Comparison of ENCODE assay signal across 9 mouse cellular contexts in the genomic region with DNA sequence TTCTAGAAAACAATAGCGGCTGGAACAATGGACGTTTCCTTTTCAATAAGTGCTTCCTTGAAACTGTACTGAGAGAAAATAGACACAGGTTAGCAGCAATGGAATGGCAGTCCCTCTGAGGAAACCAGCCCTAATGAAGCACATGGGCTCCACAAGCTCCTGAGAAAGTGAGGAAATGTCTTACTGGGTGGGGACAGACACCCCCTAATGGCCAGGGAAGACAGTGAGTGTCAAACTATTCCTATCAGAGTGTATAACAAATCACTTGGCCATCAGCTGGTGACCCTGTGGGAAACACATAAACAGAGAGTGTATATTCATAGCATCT.
DNase-seq lines count a peak whose midpoint lies in the region; ATAC-seq lines count a peak whose summit lies in the region.
"Had no signal": no experiment of that assay in that cellular context is flagged by ENCODE, and none has a peak within 500 bp of the region (broad histone marks: within the 10 kb centered on the region; RNA-seq: fewer than 3 reads in every experiment).

No protein-coding gene starts in this region.

- no peaks in the 10 kb centered on the region for H3K36me3 ChIP-seq in embryonic facial prominence, embryonic 14.5 days (ENCODE audit: control insufficient read depth, insufficient read depth, low read length)
- H3K36me3 ChIP-seq in lung, embryonic 16.5 days (ENCODE audit: control insufficient read depth, insufficient read depth, low read length): no peaks in the 10 kb centered on the region
- H3K36me3 ChIP-seq: limb, embryonic 15.5 days had no signal

- no peak overlapping the region for H3K9ac ChIP-seq in embryonic facial prominence, embryonic 14.5 days (ENCODE audit: low read depth, low read length)
- no peak overlapping the region for H3K9ac ChIP-seq in lung, embryonic 16.5 days (ENCODE audit: low read length)

- intact Hi-C loops in left cerebral cortex, postnatal 36 days (cut with DNase I): no loop called here

- ATAC-seq in embryonic facial prominence, embryonic 14.5 days (ENCODE audit: low read depth): no peak
- peak; percentile 87 for ATAC-seq in lung, embryonic 16.5 days (ENCODE audit: low read depth)

- H3K9me3 ChIP-seq in embryonic facial prominence, embryonic 14.5 days (ENCODE audit: control insufficient read depth, low read length): no peaks in the 10 kb centered on the region
- H3K9me3 ChIP-seq in lung, embryonic 16.5 days (ENCODE audit: control insufficient read depth, low read length): no peaks in the 10 kb centered on the region
- H3K9me3 ChIP-seq: limb, embryonic 15.5 days had no signal

- H3K4me2 ChIP-seq in embryonic facial prominence, embryonic 14.5 days (ENCODE audit: low read depth, low read length): no peak overlapping the region
- H3K4me2 ChIP-seq in lung, embryonic 16.5 days (ENCODE audit: low read depth, low read length): no peak overlapping the region
- H3K4me2 ChIP-seq: limb, embryonic 15.5 days had no signal

- peak; percentile 36 for DNase-seq in R1 (ENCODE audit: low read depth, low spot score)
- peak; percentile 36 for DNase-seq in embryonic facial prominence, embryonic 14.5 days (ENCODE audit: low spot score)
- peak; percentile 18 for DNase-seq in heart, postnatal 4 days
- DNase-seq in layer of hippocampus, postnatal 36 days: no peak
- no peak for DNase-seq in left cerebral cortex, postnatal 36 days (ENCODE audit: low spot score in 2 of 2)
- DNase-seq in urinary bladder, postnatal 4 days (ENCODE audit: low spot score in 2 of 2): no peak
- DNase-seq in thymus, postnatal 4 days: no peak

- H3K27me3 ChIP-seq in embryonic facial prominence, embryonic 14.5 days (replicated peaks; ENCODE audit: control insufficient read depth, insufficient read depth, low read length): no peaks in the 10 kb centered on the region
- no peaks in the 10 kb centered on the region for H3K27me3 ChIP-seq in lung, embryonic 16.5 days (ENCODE audit: control insufficient read depth, insufficient read depth, low read depth, low read length)
- H3K27me3 ChIP-seq: limb, embryonic 15.5 days had no signal

- no peak overlapping the region for H3K4me3 ChIP-seq in embryonic facial prominence, embryonic 14.5 days (ENCODE audit: low read depth, low read length)
- H3K4me3 ChIP-seq in lung, embryonic 16.5 days (ENCODE audit: low read length): no peak overlapping the region
- H3K4me3 ChIP-seq: limb, embryonic 15.5 days had no signal

- H3K4me1 ChIP-seq in embryonic facial prominence, embryonic 14.5 days (ENCODE audit: control insufficient read depth, insufficient read depth, low read length): 0 out of 2 replicates have a peak, but pooled peaks cover 5% of the 10 kb centered on the region
- H3K4me1 ChIP-seq in lung, embryonic 16.5 days (replicated peaks; ENCODE audit: control insufficient read depth, insufficient read depth, low read length): no peaks in the 10 kb centered on the region; the same call in 1 of the 2 replicates

- 45% methylated on average over 2 of the region's 2 CpGs for WGBS in embryonic facial prominence, embryonic 14.5 days
- WGBS in lung, embryonic 16.5 days: 60% methylated on average over 2 of the region's 2 CpGs

- H3K27ac ChIP-seq in embryonic facial prominence, embryonic 14.5 days (replicated peaks; ENCODE audit: low read depth, low read length): no peak overlapping the region
- peak overlapping the region; percentile 52 for H3K27ac ChIP-seq in lung, embryonic 16.5 days (ENCODE audit: low read length)
- H3K27ac ChIP-seq: limb, embryonic 15.5 days had no signal

Comparison
In these comparisons a context has a peak if more than half of its experiments do, and no peak if none do; other contexts are left out.
1. DNase-seq: peak in R1 (single experiment), embryonic facial prominence, embryonic 14.5 days (single experiment) and heart, postnatal 4 days (single experiment); none in layer of hippocampus, postnatal 36 days (0 of 2), left cerebral cortex, postnatal 36 days (0 of 2), urinary bladder, postnatal 4 days (0 of 2) and thymus, postnatal 4 days (single experiment).